Mouse (Mus musculus): ENCODE data around the gene Cacna2d3. TPM values are rescaled to one million over a fixed set of nuclear protein-coding genes. Genes with fewer than 3 reads are reported as not detected.

The Cacna2d3 gene
- total RNA-seq, 1 experiment = 0.40 TPM

DNA sequence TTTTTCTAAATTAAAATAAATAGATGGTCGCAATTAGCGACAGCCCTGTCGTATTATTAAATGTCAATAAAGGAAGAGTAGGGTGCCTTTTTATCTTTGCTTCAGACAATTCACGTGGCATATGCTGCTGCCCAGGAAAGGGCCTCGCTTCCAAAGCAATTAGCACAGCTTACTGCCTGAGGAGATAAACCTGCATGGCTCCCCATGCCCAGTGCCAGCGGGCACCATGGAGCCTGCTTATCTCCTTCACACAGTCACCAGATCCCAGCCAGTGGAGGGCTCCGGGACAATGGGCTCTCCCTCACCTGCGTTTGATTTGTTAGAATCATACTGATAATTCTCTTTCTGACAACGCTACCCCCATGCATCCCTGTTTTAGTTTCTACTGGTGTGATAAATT is 416.0 kb downstream of the Cacna2d3 start:
- in situ Hi-C loops (cut with MboI; ENCODE audit: low sequenced_read_pairs in 2 of 2, unreplicated experiment in 2 of 2) = loop anchor here in 1 of 2 experiments (25.0 kb wide), 1 partner anchor 632 kb away; no protein-coding TSS in a partner anchor
- Histone ChIP-seq H3K4me3 (ENCODE audit: insufficient read depth in 1 of 2, low read depth in 1 of 2, low read length in 2 of 2, poor library complexity in 1 of 2, severe bottlenecking in 1 of 2) (no peak overlapping the region), H3K36me3 (ENCODE audit: control insufficient read depth, insufficient read depth, low read length, poor library complexity, severe bottlenecking) (no peaks in the 10 kb centered on the region), H3K9me3 (ENCODE audit: control insufficient read depth, insufficient read depth, low read depth, low read length) (no peaks in the 10 kb centered on the region), H3K9ac (ENCODE audit: insufficient read depth, low read depth, low read length, poor library complexity, severe bottlenecking) (no peak overlapping the region), H3K27ac (ENCODE audit: insufficient read depth, low read depth, low read length, poor library complexity, severe bottlenecking) (no peak overlapping the region), H3K4me1 (ENCODE audit: control insufficient read depth in 2 of 2, insufficient read depth in 2 of 2, low read length in 2 of 2, poor library complexity in 1 of 2) (no peaks in the 10 kb centered on the region)
- no peak for TF ChIP-seq ZNF384 (IDR thresholded peaks at IDR 0.05; ENCODE audit: low read depth, low read length)
- no peak for TF ChIP-seq ZC3H11A (IDR thresholded peaks at IDR 0.05; ENCODE audit: borderline replicate concordance, low read depth, low read length)
- no peak for TF ChIP-seq MAFK (IDR thresholded peaks at IDR 0.05; ENCODE audit: insufficient read depth, low read depth, low read length)
- TF ChIP-seq CHD2 (IDR thresholded peaks at IDR 0.05; ENCODE audit: low read depth, low read length) = no peak
- TF ChIP-seq HCFC1 (IDR thresholded peaks at IDR 0.05; ENCODE audit: borderline replicate concordance, insufficient read depth, low read length) = no peak
- no peak for DNase-seq (ENCODE audit: low read depth, low spot score)

GRCm38 (mm10) chr14:29296185-29296754 is 425.4 kb downstream of the Cacna2d3 start:
- in situ Hi-C loops (cut with MboI; ENCODE audit: low sequenced_read_pairs in 2 of 2, unreplicated experiment in 2 of 2) = no loop called here

GRCm38 (mm10) chr14:29278901-29279300 is 442.8 kb downstream of the Cacna2d3 start:
- in situ Hi-C loops (cut with MboI; ENCODE audit: low sequenced_read_pairs in 2 of 2, unreplicated experiment in 2 of 2) = no loop called here
- Histone ChIP-seq H3K4me1 (ENCODE audit: control insufficient read depth in 2 of 2, insufficient read depth in 2 of 2, low read length in 2 of 2, poor library complexity in 1 of 2) (no peaks in the 10 kb centered on the region), H3K27ac (ENCODE audit: insufficient read depth, low read depth, low read length, poor library complexity, severe bottlenecking) (no peak overlapping the region), H3K9me3 (ENCODE audit: control insufficient read depth, insufficient read depth, low read depth, low read length) (no peaks in the 10 kb centered on the region), H3K4me3 (ENCODE audit: insufficient read depth in 1 of 2, low read depth in 1 of 2, low read length in 2 of 2, poor library complexity in 1 of 2, severe bottlenecking in 1 of 2) (no peak overlapping the region), H3K36me3 (ENCODE audit: control insufficient read depth, insufficient read depth, low read length, poor library complexity, severe bottlenecking) (no peaks in the 10 kb centered on the region), H3K9ac (ENCODE audit: insufficient read depth, low read depth, low read length, poor library complexity, severe bottlenecking) (no peak overlapping the region)
- DNase-seq (ENCODE audit: low read depth, low spot score) = no peak
- TF ChIP-seq MAFK (IDR thresholded peaks at IDR 0.05; ENCODE audit: insufficient read depth, low read depth, low read length) (no peak), HCFC1 (IDR thresholded peaks at IDR 0.05; ENCODE audit: borderline replicate concordance, insufficient read depth, low read length) (no peak)

More at GRCm38 (mm10) chr14:29296185-29296754, 425.4 kb downstream of the Cacna2d3 start:
- no peak overlapping the region for H3K9ac ChIP-seq (ENCODE audit: insufficient read depth, low read depth, low read length, poor library complexity, severe bottlenecking)
- DNase-seq (ENCODE audit: low read depth, low spot score) = no peak
- no peak overlapping the region for H3K4me3 ChIP-seq (ENCODE audit: insufficient read depth in 1 of 2, low read depth in 1 of 2, low read length in 2 of 2, poor library complexity in 1 of 2, severe bottlenecking in 1 of 2)
- H3K9me3 ChIP-seq (ENCODE audit: control insufficient read depth, insufficient read depth, low read depth, low read length) = no peaks in the 10 kb centered on the region
- no peaks in the 10 kb centered on the region for H3K36me3 ChIP-seq (ENCODE audit: control insufficient read depth, insufficient read depth, low read length, poor library complexity, severe bottlenecking)
- H3K27ac ChIP-seq (ENCODE audit: insufficient read depth, low read depth, low read length, poor library complexity, severe bottlenecking) = no peak overlapping the region
- TF ChIP-seq ZC3H11A (IDR thresholded peaks at IDR 0.05; ENCODE audit: borderline replicate concordance, low read depth, low read length) (no peak), HCFC1 (IDR thresholded peaks at IDR 0.05; ENCODE audit: borderline replicate concordance, insufficient read depth, low read length) (no peak), MAFK (IDR thresholded peaks at IDR 0.05; ENCODE audit: insufficient read depth, low read depth, low read length) (no peak), CHD2 (IDR thresholded peaks at IDR 0.05; ENCODE audit: low read depth, low read length) (no peak), ZNF384 (IDR thresholded peaks at IDR 0.05; ENCODE audit: low read depth, low read length) (no peak)
- H3K4me1 ChIP-seq (ENCODE audit: control insufficient read depth in 2 of 2, insufficient read depth in 2 of 2, low read length in 2 of 2, poor library complexity in 1 of 2) = no peaks in the 10 kb centered on the region

- Histone ChIP-seq H3K27ac (ENCODE audit: insufficient read depth, low read depth, low read length, poor library complexity, severe bottlenecking) (no peak overlapping the region), H3K4me1 (ENCODE audit: control insufficient read depth in 2 of 2, insufficient read depth in 2 of 2, low read length in 2 of 2, poor library complexity in 1 of 2) (no peaks in the 10 kb centered on the region), H3K9me3 (ENCODE audit: control insufficient read depth, insufficient read depth, low read depth, low read length) (no peaks in the 10 kb centered on the region), H3K9ac (ENCODE audit: insufficient read depth, low read depth, low read length, poor library complexity, severe bottlenecking) (no peak overlapping the region), H3K36me3 (ENCODE audit: control insufficient read depth, insufficient read depth, low read length, poor library complexity, severe bottlenecking) (no peaks in the 10 kb centered on the region), H3K4me3 (ENCODE audit: insufficient read depth in 1 of 2, low read depth in 1 of 2, low read length in 2 of 2, poor library complexity in 1 of 2, severe bottlenecking in 1 of 2) (no peak overlapping the region)
- TF ChIP-seq CHD2 (IDR thresholded peaks at IDR 0.05; ENCODE audit: low read depth, low read length) (no peak), ZNF384 (IDR thresholded peaks at IDR 0.05; ENCODE audit: low read depth, low read length) (no peak), MAFK (IDR thresholded peaks at IDR 0.05; ENCODE audit: insufficient read depth, low read depth, low read length) (no peak), HCFC1 (IDR thresholded peaks at IDR 0.05; ENCODE audit: borderline replicate concordance, insufficient read depth, low read length) (no peak), ZC3H11A (IDR thresholded peaks at IDR 0.05; ENCODE audit: borderline replicate concordance, low read depth, low read length) (no peak)
- no peak for DNase-seq (ENCODE audit: low read depth, low spot score)
- in situ Hi-C loops (cut with MboI; ENCODE audit: low sequenced_read_pairs in 2 of 2, unreplicated experiment in 2 of 2) = no loop called here
These were observed 443.3 kb downstream of the Cacna2d3 start for GRCm38 (mm10) chr14:29278401-29278800.

- no peak overlapping the region for H3K4me3 ChIP-seq (ENCODE audit: insufficient read depth in 1 of 2, low read depth in 1 of 2, low read length in 2 of 2, poor library complexity in 1 of 2, severe bottlenecking in 1 of 2)
- TF ChIP-seq MAFK (IDR thresholded peaks at IDR 0.05; ENCODE audit: insufficient read depth, low read depth, low read length) (no peak), ZC3H11A (IDR thresholded peaks at IDR 0.05; ENCODE audit: borderline replicate concordance, low read depth, low read length) (no peak), CHD2 (IDR thresholded peaks at IDR 0.05; ENCODE audit: low read depth, low read length) (no peak), ZNF384 (IDR thresholded peaks at IDR 0.05; ENCODE audit: low read depth, low read length) (no peak), HCFC1 (IDR thresholded peaks at IDR 0.05; ENCODE audit: borderline replicate concordance, insufficient read depth, low read length) (no peak)
- no peak overlapping the region for H3K27ac ChIP-seq (ENCODE audit: insufficient read depth, low read depth, low read length, poor library complexity, severe bottlenecking)
- H3K9me3 ChIP-seq (ENCODE audit: control insufficient read depth, insufficient read depth, low read depth, low read length) = no peaks in the 10 kb centered on the region
- in situ Hi-C loops (cut with MboI; ENCODE audit: low sequenced_read_pairs in 2 of 2, unreplicated experiment in 2 of 2) = no loop called here
- H3K4me1 ChIP-seq (ENCODE audit: control insufficient read depth in 2 of 2, insufficient read depth in 2 of 2, low read length in 2 of 2, poor library complexity in 1 of 2) = no peaks in the 10 kb centered on the region
- DNase-seq (ENCODE audit: low read depth, low spot score) = no peak
- H3K9ac ChIP-seq (ENCODE audit: insufficient read depth, low read depth, low read length, poor library complexity, severe bottlenecking) = no peak overlapping the region
- H3K36me3 ChIP-seq (ENCODE audit: control insufficient read depth, insufficient read depth, low read length, poor library complexity, severe bottlenecking) = no peaks in the 10 kb centered on the region
These were observed 444.0 kb downstream of the Cacna2d3 start for GRCm38 (mm10) chr14:29277701-29278100.

Measured in ES-E14 (cell line).